Mouse (Mus musculus): Measurements from ENCODE around the gene March5. TPM values are rescaled to one million over a fixed set of nuclear protein-coding genes. Genes with fewer than 3 reads are reported as not detected.

The March5 gene
- polyA plus RNA-seq, 1 experiment from 2014 or later, result 89.6 TPM

- peaks cover 5% of the 10 kb centered on the region; the same call in 1 of the 2 replicates for H3K4me1 ChIP-seq (ENCODE audit: control insufficient read depth, insufficient read depth, low read length)
- no peaks in the 10 kb centered on the region for H3K27me3 ChIP-seq (ENCODE audit: control insufficient read depth, insufficient read depth, low read length)
- H3K9ac ChIP-seq (ENCODE audit: low read depth, low read length), result no peak overlapping the region
- no peaks in the 10 kb centered on the region for H3K9me3 ChIP-seq (replicated peaks; ENCODE audit: control insufficient read depth, low read length)
- H3K27ac ChIP-seq (ENCODE audit: low read depth, low read length), result no peak overlapping the region
- H3K4me3 ChIP-seq (ENCODE audit: low read depth, low read length), result no peak overlapping the region
- ATAC-seq (replicated peaks; ENCODE audit: insufficient number of reproducible peaks, low FRiP score, low TSS enrichment), result no peak
- no peak overlapping the region; the same call in 1 of the 2 replicates for H3K4me2 ChIP-seq
- whole genome bisulfite sequencing (ENCODE audit: insufficient replicate concordance), result 66% methylated on average over 23 of the region's 23 CpGs
- peaks cover 8% of the 10 kb centered on the region; the same call in 1 of the 2 replicates for H3K36me3 ChIP-seq (ENCODE audit: control insufficient read depth, insufficient read depth, low read length)
Observed at GRCm38 (mm10) chr19:37263943-37264897, 56.9 kb downstream of the March5 start.

GRCm38 (mm10) chr19:37265333-37266103 is 58.2 kb downstream of the March5 start:
- H3K27ac ChIP-seq (ENCODE audit: low read depth, low read length), result no peak overlapping the region
- ATAC-seq (replicated peaks; ENCODE audit: insufficient number of reproducible peaks, low FRiP score, low TSS enrichment), result no peak
- no peak overlapping the region for H3K9ac ChIP-seq (ENCODE audit: low read depth, low read length)
- no peak overlapping the region for H3K4me2 ChIP-seq
- peaks cover 5% of the 10 kb centered on the region; the same call in 1 of the 2 replicates for H3K4me1 ChIP-seq (ENCODE audit: control insufficient read depth, insufficient read depth, low read length)
- 31% methylated on average over 10 of the region's 10 CpGs for WGBS (ENCODE audit: insufficient replicate concordance)
- peaks cover 9% of the 10 kb centered on the region; the same call in 1 of the 2 replicates for H3K36me3 ChIP-seq (ENCODE audit: control insufficient read depth, insufficient read depth, low read length)
- H3K9me3 ChIP-seq (replicated peaks; ENCODE audit: control insufficient read depth, low read length), result no peaks in the 10 kb centered on the region
- no peaks in the 10 kb centered on the region for H3K27me3 ChIP-seq (ENCODE audit: control insufficient read depth, insufficient read depth, low read length)
- no peak overlapping the region for H3K4me3 ChIP-seq (ENCODE audit: low read depth, low read length)

- Histone ChIP-seq H3K9me3 (replicated peaks; ENCODE audit: control insufficient read depth, low read length) (no peaks in the 10 kb centered on the region), H3K27me3 (ENCODE audit: control insufficient read depth, insufficient read depth, low read length) (no peaks in the 10 kb centered on the region), H3K9ac (ENCODE audit: low read depth, low read length) (no peak overlapping the region), H3K4me2 (no peak overlapping the region), H3K27ac (ENCODE audit: low read depth, low read length) (no peak overlapping the region), H3K4me3 (ENCODE audit: low read depth, low read length) (no peak overlapping the region), H3K4me1 (ENCODE audit: control insufficient read depth, insufficient read depth, low read length) (peaks cover 5% of the 10 kb centered on the region; the same call in 1 of the 2 replicates), H3K36me3 (ENCODE audit: control insufficient read depth, insufficient read depth, low read length) (peaks cover 12% of the 10 kb centered on the region)
- WGBS (ENCODE audit: insufficient replicate concordance), result 88% methylated on average over 16 of the region's 16 CpGs
- no peak for ATAC-seq (replicated peaks; ENCODE audit: insufficient number of reproducible peaks, low FRiP score, low TSS enrichment)
Observed at GRCm38 (mm10) chr19:37269106-37269505, 61.8 kb downstream of the March5 start.

Other genes starting within 250 kb of the March5 start
- gene Cpeb3, start 1.1 kb downstream of the March5 start, polyA plus RNA-seq (2014; fragmentation: Nextera tagmentation; extraction: Ambion mirVana), result 4.3 and 4.4 TPM in 2 replicates
- 54.7 and 56.9 TPM in 2 replicates for gene Ide, start 130.3 kb downstream of the March5 start, polyA plus RNA-seq (2014; fragmentation: Nextera tagmentation; extraction: Ambion mirVana)
- 54.1 and 56.6 TPM in 2 replicates for gene Kif11, start 168.9 kb downstream of the March5 start, polyA plus RNA-seq (2014; fragmentation: Nextera tagmentation; extraction: Ambion mirVana)
- gene Hhex, start 227.3 kb downstream of the March5 start, polyA plus RNA-seq (2014; fragmentation: Nextera tagmentation; extraction: Ambion mirVana), result 10.9 and 13.4 TPM in 2 replicates

All from heart, embryonic 11.5 days (tissue).